Comparison of ENCODE assay signal across 11 mouse cellular contexts in genomic region chr8:46750566-46750965, GRCm38 (mm10). TPM values are rescaled to one million over a fixed set of nuclear protein-coding genes. Genes with fewer than 3 reads are reported as not detected.
DNase-seq lines count a peak whose midpoint lies in the region; ATAC-seq and TF ChIP-seq lines count a peak whose summit lies in the region.
"Had no signal": no experiment of that assay in that cellular context is flagged by ENCODE, and none has a peak within 500 bp of the region (broad histone marks: within the 10 kb centered on the region; RNA-seq: fewer than 3 reads in every experiment).

No protein-coding gene starts in this region.

- 67% methylated on average over 8 of the region's 8 CpGs for whole genome bisulfite sequencing in hindbrain, embryonic 15.5 days
- WGBS in hindbrain, postnatal 0 days = 69% methylated on average over 8 of the region's 8 CpGs
- 68% methylated on average over 8 of the region's 8 CpGs for WGBS in embryonic facial prominence, embryonic 10.5 days
- 43% methylated on average over 8 of the region's 8 CpGs for WGBS in intestine, embryonic 15.5 days
- WGBS in lung, postnatal 0 days = 53% methylated on average over 8 of the region's 8 CpGs

- H3K4me1 ChIP-seq in hindbrain, embryonic 15.5 days (replicated peaks) = peaks cover 11% of the 10 kb centered on the region
- no peaks in the 10 kb centered on the region for H3K4me1 ChIP-seq in hindbrain, postnatal 0 days (ENCODE audit: insufficient read depth, low read length)
- H3K4me1 ChIP-seq in embryonic facial prominence, embryonic 10.5 days = peaks cover 45% of the 10 kb centered on the region
- H3K4me1 ChIP-seq in intestine, embryonic 15.5 days (replicated peaks) = 0 out of 2 replicates have a peak, but pooled peaks cover 5% of the 10 kb centered on the region
- H3K4me1 ChIP-seq in lung, postnatal 0 days (ENCODE audit: insufficient read depth, low read depth, low read length) = peaks cover 30% of the 10 kb centered on the region

- peak; percentile 93 for TF ChIP-seq EP300 in lung, postnatal 0 days (IDR thresholded peaks at IDR 0.05)

- no peaks in the 10 kb centered on the region for H3K36me3 ChIP-seq in hindbrain, embryonic 15.5 days
- H3K36me3 ChIP-seq in hindbrain, postnatal 0 days (ENCODE audit: insufficient read depth, low read length) = no peaks in the 10 kb centered on the region
- H3K36me3 ChIP-seq in embryonic facial prominence, embryonic 10.5 days (replicated peaks) = no peaks in the 10 kb centered on the region
- H3K36me3 ChIP-seq in intestine, embryonic 15.5 days = no peaks in the 10 kb centered on the region
- H3K36me3 ChIP-seq in lung, postnatal 0 days (ENCODE audit: insufficient read depth, low read length) = no peaks in the 10 kb centered on the region

- no peak for TF ChIP-seq CTCF in hindbrain, postnatal 0 days (IDR thresholded peaks at IDR 0.05; ENCODE audit: low read depth)
- TF ChIP-seq CTCF in lung, postnatal 0 days (IDR thresholded peaks at IDR 0.05) = no peak

- 0 out of 2 replicates have a peak overlapping the region, but pooled peaks have one; percentile 12 for H3K27ac ChIP-seq in hindbrain, embryonic 15.5 days (replicated peaks)
- H3K27ac ChIP-seq in hindbrain, postnatal 0 days = no peak overlapping the region
- H3K27ac ChIP-seq in embryonic facial prominence, embryonic 10.5 days (replicated peaks) = peak overlapping the region; percentile 35; the same call in 1 of the 2 replicates
- H3K27ac ChIP-seq in intestine, embryonic 15.5 days = no peak overlapping the region
- H3K27ac ChIP-seq in lung, postnatal 0 days (ENCODE audit: low read length) = peak overlapping the region; percentile 68; the same call in 1 of the 2 replicates

- no peak overlapping the region for H3K4me3 ChIP-seq in hindbrain, embryonic 15.5 days
- no peak overlapping the region for H3K4me3 ChIP-seq in hindbrain, postnatal 0 days (ENCODE audit: low read length)
- H3K4me3 ChIP-seq in embryonic facial prominence, embryonic 10.5 days = no peak overlapping the region
- H3K4me3 ChIP-seq in intestine, embryonic 15.5 days (replicated peaks) = no peak overlapping the region
- H3K4me3 ChIP-seq in lung, postnatal 0 days (ENCODE audit: low read depth, low read length) = no peak overlapping the region

- no peak overlapping the region for H3K9ac ChIP-seq in hindbrain, embryonic 15.5 days
- no peak overlapping the region for H3K9ac ChIP-seq in hindbrain, postnatal 0 days (replicated peaks; ENCODE audit: low read length)
- H3K9ac ChIP-seq in intestine, embryonic 15.5 days = no peak overlapping the region
- H3K9ac ChIP-seq in lung, postnatal 0 days (replicated peaks; ENCODE audit: low read depth) = no peak overlapping the region

- no peaks in the 10 kb centered on the region for H3K27me3 ChIP-seq in hindbrain, embryonic 15.5 days
- H3K27me3 ChIP-seq in hindbrain, postnatal 0 days (ENCODE audit: insufficient read depth, low read length) = no peaks in the 10 kb centered on the region
- no peaks in the 10 kb centered on the region for H3K27me3 ChIP-seq in embryonic facial prominence, embryonic 10.5 days (replicated peaks; ENCODE audit: low read depth, poor library complexity, severe bottlenecking)
- no peaks in the 10 kb centered on the region for H3K27me3 ChIP-seq in intestine, embryonic 15.5 days (replicated peaks)
- no peaks in the 10 kb centered on the region for H3K27me3 ChIP-seq in lung, postnatal 0 days (replicated peaks; ENCODE audit: insufficient read depth, low read length)

- no peaks in the 10 kb centered on the region for H3K9me3 ChIP-seq in hindbrain, embryonic 15.5 days
- H3K9me3 ChIP-seq in hindbrain, postnatal 0 days (ENCODE audit: low read length) = no peaks in the 10 kb centered on the region
- no peaks in the 10 kb centered on the region for H3K9me3 ChIP-seq in embryonic facial prominence, embryonic 10.5 days
- no peaks in the 10 kb centered on the region for H3K9me3 ChIP-seq in intestine, embryonic 15.5 days
- H3K9me3 ChIP-seq in lung, postnatal 0 days (ENCODE audit: low read length) = no peaks in the 10 kb centered on the region

- H3K4me2 ChIP-seq in hindbrain, embryonic 15.5 days = no peak overlapping the region
- H3K4me2 ChIP-seq in hindbrain, postnatal 0 days (ENCODE audit: low read depth, low read length) = no peak overlapping the region
- no peak overlapping the region for H3K4me2 ChIP-seq in intestine, embryonic 15.5 days (replicated peaks)
- no peak overlapping the region for H3K4me2 ChIP-seq in lung, postnatal 0 days (replicated peaks; ENCODE audit: low read depth, low read length)

- ATAC-seq in hindbrain, embryonic 15.5 days (ENCODE audit: low FRiP score, low read depth) = no peak
- no peak for ATAC-seq in hindbrain, postnatal 0 days
- ATAC-seq in intestine, embryonic 15.5 days = peak; percentile 57
- ATAC-seq in lung, postnatal 0 days = peak; percentile 92

- no peak for DNase-seq in hindbrain, postnatal 0 days (ENCODE audit: low spot score)
- DNase-seq in embryonic facial prominence, embryonic 10.5 days (ENCODE audit: low spot score) = no peak
- DNase-seq in lung, postnatal 0 days (ENCODE audit: low spot score) = peak; percentile 91
- DNase-seq in cerebellum, postnatal 10 days = no peak
- DNase-seq in cerebellum, postnatal 4 days (ENCODE audit: low spot score in 2 of 2) = no peak
- DNase-seq in thymus, postnatal 0 days (ENCODE audit: low spot score) = no peak
- DNase-seq: adrenal gland, postnatal 25 days; heart, adult 18-20 months; right cerebral cortex, postnatal 4 days had no signal

RNA-seq across cellular contexts. Expression of gene Irf2, which starts 11.0 kb away (rescaled TPM):
- 11.2 TPM in 2 replicates for polyA plus RNA-seq in hindbrain, embryonic 15.5 days (2015; fragmentation: Nextera tagmentation; extraction: Ambion mirVana)
- total RNA-seq in hindbrain, postnatal 0 days (2014; rRNA removed) = 3.8 and 4.7 TPM in 2 replicates
- 11.1 and 12.8 TPM in 2 replicates for polyA plus RNA-seq in hindbrain, postnatal 0 days (2015; fragmentation: Nextera tagmentation; extraction: Ambion mirVana)
- polyA plus RNA-seq in embryonic facial prominence, embryonic 10.5 days (2016; fragmentation: Nextera tagmentation; extraction: Ambion mirVana) = 9.7 TPM in 2 replicates
- polyA plus RNA-seq in intestine, embryonic 15.5 days (2015; fragmentation: Nextera tagmentation; extraction: Ambion mirVana) = 26.6 and 34.7 TPM in 2 replicates
- 64.9 and 75.4 TPM in 2 replicates for polyA plus RNA-seq in lung, postnatal 0 days (2015; fragmentation: Nextera tagmentation; extraction: Ambion mirVana)
- 54.9 and 57.8 TPM in 2 replicates for polyA plus RNA-seq in thymus, postnatal 0 days (2015; fragmentation: Nextera tagmentation; extraction: Ambion mirVana)

Comparison
In these comparisons a context has a peak if more than half of its experiments do, and no peak if none do; other contexts are left out.
1. H3K27ac ChIP-seq: peak in hindbrain, embryonic 15.5 days (single experiment), embryonic facial prominence, embryonic 10.5 days (single experiment) and lung, postnatal 0 days (single experiment); none in hindbrain, postnatal 0 days (single experiment) and intestine, embryonic 15.5 days (single experiment).
2. ATAC-seq: peak in intestine, embryonic 15.5 days (single experiment) and lung, postnatal 0 days (single experiment); none in hindbrain, embryonic 15.5 days (single experiment) and hindbrain, postnatal 0 days (single experiment).